Mouse (Mus musculus): ENCODE data around the gene Taf3.

Taf3 gene

DNA sequence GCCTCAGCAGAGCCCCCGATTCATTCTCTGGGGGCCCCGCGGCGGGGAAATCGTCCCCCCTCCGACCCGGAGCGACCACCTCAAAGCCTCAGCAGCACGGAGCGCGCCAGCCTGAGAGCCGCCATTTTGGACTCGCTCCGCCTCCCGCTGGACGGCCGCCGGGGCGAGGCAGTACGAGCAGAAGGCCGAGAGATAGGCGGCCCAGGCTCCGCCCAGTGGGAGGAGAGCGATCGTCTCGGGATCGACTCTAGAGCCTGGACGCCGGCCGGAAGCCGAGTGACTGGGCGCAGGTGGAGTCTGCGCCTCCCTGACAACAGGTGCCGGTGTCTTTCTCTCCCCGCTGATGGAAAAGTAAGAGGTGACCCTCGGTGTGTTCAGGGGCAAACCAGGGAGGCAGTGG, at the start of gene Taf3:
Taf3 (minus strand) TSS at position 136 of the 400 bp plus-strand sequence.
- DNase-seq (ENCODE audit: low spot score) = peak; percentile 89

DNA sequence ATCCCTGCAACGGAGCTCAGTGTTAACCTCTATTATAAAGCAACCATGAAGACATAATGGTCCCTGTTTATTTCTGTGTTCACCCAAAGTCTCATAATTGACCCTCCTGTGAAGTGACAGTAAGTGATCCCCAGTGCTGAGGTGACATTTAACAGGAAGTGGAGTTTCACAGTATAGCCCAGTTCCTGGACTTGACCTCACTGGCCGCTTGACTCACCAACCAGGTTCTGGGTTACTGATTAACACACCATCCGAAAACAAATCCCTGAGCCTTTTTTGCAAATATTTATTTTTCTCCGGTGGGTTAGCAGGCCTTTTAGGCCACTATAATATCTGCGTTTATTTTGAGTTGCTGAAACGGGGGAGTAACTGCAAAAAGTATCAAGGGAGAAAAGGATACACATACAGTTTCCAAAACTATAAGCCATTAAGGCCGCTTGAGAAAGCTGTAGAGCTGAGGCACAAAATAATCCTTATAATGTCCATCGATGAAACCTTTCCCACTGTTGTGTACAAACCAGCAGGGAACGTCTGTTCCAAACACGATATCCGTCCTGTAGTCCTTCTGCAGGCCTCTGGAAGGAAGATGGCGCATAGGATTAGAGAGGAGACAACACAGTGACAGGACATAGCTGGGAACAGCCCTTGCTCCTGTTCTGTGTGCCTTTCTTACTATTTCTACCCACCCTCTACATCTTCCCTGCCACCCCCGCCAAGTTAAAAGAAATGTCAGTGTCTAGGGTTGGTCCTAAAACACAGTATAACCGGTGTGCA, 46.1 kb upstream of the Taf3 start:
- no peak for DNase-seq (ENCODE audit: low spot score)

DNA sequence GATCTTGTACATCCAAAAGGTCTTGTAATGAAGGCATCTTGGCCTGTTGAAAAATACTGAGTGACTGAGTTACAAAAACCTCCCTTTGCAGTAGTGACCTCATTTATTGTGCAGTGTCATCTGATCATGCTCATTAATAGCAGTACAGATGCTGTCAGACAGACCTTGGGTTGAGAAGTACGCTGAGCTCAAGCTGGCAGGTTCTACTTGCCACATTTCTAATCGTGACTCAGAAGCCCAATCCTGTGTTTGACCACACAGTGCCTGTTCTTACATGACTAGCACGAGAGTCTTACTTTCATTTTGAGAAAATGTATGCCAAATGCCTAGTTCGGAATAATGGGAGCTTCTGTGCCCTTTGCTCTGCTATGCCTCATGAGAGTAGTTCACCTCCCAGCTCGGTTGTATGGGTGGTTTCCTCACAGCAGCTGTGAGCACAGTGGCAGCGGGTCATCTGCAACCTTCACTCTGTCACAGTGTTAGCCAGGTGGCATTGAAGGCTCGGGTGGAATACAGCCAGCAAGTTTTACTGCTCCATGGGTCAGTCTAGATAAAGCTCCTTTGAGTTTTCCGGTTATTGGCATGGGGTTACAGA, 39.0 kb upstream of the Taf3 start:
- no peak for DNase-seq (ENCODE audit: low spot score)

DNA sequence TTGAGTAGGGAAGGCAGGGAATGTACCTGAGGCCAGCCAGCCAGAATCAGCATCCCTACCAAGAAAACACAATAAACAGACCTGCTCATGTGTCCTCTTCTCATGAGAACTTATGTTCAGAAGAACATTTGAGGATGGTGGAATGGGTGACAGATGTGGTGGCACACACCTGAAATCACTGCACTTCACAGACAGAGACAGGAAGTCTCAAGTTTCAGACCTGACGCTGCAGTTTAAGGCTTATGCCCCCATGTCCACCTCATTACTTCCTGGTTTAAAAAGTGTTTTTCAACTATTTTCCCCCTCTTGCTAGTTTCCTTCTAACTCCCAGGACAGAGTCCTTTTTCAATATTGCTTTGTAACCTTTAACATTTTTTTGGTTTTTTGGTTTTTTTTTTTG, 34.3 kb upstream of the Taf3 start:
- no peak for DNase-seq (ENCODE audit: low spot score)

DNA sequence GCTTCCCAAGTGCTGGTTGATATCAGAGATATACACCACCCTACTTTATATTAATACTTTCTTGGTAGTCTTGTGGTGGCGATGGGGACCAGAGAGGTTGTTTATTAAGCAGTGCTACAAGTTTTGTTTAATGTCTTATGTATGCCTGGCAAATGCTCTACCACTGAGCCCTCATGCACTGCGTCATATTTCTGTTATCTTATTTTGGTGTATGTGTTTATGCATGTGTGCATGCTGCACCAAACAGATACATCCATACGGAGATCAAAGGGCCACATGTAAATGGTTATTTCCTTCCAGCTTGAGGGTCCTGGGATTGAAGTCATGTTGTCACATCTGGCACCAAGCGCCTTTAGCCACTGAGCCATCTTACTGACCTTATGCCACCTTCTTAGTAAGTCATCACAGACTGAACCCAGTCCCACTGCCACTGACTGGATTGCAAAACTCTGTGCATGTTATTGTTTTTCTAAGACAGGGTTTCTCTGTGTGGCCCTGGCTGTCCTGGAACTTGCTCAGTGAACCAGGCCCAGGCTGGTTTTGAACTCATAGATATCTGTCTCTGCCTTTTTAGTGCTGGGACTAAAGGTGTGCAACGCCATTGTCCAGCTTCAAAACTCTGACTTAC, 33.2 kb upstream of the Taf3 start:
- DNase-seq (ENCODE audit: low spot score) = no peak

DNA sequence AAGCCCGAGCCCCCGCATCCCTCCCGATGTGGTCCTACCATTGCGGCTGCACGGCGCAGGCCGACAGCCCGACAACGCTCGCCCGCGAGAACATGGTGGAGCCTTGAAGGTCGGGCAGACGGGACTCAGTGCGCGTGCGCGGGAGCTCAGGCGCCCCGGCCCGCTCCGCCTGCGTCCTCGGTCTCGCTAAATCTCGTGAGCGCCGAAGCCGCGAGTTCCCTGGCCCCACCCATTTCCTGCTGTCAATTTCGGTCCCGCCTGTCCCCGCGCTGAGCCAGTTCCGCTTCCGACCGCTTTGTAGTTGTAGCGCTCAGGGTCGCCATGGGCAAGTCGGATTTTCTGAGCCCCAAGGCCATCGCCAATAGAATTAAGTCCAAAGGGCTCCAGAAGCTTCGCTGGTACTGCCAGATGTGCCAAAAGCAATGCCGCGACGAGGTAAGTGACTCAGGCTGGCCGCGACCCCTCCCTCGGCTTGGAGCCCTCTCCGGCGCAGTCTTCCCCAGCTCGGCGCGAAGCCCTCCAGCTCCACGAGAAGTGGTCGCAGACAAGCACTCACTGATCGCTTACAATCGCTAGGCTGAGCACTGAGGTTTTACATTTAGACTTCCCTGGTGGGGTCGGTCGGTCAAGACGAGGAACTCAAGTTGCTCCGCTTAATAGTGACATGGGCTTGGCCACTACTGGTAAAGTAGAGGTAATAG, 32.1 kb upstream of the Taf3 start, which contains the start of the genes Atp5c1 and Kin:
Atp5c1 (minus strand) TSS at position 201 of the 701 bp plus-strand sequence.
Kin (plus strand) TSS at position 284 of the 701 bp plus-strand sequence.
- peak; percentile 95 for DNase-seq (ENCODE audit: low spot score)

DNA sequence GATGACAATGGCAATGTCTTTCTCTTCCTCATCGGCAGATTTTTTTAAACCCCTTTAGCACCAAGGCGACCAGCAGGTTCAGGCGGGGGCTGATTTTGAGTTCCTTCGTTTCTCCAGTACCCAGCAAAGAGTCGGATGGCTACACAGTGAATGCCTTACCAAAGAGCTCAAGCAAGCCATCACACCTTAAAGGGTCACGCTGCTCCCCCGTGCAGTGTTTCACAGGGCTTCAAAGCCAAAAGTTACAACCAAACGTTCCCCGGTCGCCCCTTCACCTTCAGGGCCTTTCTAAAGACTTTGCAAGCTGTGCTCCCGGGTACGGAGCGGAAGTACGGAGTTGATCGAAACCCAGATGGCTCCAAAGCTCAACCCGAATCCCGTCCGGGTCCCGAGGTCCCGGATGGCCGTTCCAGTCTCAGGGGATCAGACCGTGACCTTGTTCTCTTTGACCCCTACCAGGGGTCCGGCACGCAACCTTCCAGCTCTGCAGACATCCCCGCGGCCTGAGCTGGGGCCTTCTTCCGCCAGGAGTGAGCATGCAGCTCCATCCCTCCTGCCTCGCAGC, 31.4 kb upstream of the Taf3 start:
- DNase-seq (ENCODE audit: low spot score) = peak; percentile 27

DNA sequence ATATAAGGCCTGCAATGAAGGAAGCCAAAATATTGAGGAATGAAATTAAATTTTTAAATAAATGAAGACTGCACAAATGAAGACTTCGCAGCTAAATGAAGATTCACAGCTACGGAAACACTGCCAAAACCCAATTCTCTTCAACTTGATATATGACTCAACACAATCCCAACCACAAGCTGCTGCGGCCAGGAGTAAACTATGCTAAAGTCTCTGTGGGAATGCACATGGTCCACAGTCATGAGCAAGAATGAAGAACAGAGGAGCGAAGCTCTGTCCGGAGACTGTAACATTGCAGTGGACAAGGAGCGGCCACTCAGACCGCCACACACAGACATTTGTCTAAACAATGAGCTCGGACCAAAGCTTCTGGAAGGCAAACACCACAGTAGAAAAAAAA, 28.3 kb upstream of the Taf3 start:
- no peak for DNase-seq (ENCODE audit: low spot score)

DNA sequence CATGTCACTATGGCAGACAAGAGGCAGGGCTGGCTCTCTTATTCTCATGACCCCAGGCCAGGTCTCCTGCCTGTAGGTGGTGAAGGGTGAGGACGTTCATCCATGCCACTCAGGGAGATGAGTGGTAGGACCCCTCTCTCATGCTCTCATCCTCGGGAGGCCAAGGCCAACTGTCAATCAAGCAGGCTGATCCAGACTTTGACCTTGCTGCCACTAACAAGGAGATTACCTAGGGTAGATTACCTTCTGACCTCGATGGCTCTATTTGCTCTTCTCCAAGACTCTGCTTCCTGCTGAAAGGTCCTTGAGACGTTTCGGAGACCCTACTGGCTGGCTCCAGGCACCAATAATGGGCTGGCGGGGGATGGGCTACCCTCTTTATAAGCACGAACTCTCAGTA, 26.1 kb upstream of the Taf3 start:
- no peak for DNase-seq (ENCODE audit: low spot score)

DNA sequence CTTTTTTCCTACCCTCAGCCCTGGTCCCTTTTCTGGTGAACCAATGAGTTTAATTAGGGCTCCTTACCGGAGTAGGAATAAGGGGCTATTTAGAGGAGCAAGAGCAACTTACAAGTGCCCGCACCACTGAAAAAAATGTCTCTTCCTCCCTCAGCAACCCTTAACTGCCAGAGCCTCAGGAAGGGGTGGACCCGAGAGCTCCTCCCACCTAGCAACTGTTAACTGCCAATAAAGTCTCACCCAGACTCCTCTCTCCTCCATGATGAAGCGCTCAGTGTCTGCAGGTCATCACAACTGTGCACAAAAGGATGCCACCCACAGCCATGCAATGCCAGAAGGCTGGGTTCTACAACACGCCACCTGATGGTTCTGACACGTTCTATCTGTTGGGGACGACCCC, 23.4 kb upstream of the Taf3 start:
- DNase-seq (ENCODE audit: low spot score) = no peak

DNA sequence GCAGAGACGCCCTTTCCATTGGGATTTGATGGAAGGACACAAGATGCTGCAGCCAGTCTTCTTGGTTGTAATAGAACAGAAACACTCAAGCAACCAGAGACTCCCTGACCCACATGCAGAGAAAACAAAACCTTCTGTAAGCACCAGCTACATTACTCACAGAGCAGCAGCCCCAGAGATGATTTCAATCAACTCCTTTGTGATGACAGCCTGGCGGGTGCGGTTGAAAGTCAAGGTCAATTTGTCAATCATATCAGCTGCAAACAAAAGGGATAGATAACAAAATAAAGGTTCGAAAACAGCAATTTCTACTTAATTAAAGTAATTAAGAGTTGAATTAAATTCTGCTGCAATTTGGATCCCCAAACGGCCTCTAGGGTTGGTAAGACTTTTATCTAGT, 10.4 kb upstream of the Taf3 start:
- no peak for DNase-seq (ENCODE audit: low spot score)

DNA sequence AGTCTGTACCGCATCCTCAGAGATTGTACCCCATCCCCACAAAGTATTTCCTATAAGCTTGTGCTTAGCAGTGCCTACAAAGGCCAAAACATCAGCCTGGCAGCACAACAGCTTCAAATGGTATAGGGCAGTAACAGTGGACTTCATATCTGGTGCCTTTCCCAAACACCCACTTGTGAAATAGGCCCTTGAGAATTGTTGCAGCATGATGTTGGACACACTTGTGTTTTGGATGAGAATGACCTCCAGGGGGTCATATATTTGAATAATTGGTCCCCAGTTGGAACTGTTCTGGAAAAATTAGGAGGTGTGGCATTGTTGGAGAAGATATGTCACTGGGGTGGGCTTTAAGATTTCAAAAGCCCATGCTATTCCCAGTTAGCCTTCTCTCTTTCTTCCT, 3.6 kb upstream of the Taf3 start:
- no peak for DNase-seq (ENCODE audit: low spot score)

DNA sequence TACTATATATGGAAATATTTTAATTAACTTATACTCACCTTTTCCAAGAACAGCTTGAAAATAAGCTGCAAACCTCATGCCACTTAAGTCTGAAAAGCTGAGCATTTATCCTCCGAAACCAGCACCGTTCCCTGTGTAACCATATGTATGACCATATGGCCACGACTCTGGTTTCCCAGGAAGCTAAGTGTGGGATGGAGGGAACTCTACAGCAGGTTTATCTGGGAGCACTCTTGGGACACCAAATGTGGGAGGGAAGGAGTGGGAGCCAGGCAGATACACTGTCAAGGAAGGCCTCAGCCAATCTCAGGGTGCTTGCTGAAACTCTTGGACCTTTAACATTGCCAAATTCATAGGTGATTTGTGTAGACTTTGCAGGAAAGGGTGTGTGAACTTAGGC, 2.5 kb upstream of the Taf3 start:
- DNase-seq (ENCODE audit: low spot score) = no peak

DNA sequence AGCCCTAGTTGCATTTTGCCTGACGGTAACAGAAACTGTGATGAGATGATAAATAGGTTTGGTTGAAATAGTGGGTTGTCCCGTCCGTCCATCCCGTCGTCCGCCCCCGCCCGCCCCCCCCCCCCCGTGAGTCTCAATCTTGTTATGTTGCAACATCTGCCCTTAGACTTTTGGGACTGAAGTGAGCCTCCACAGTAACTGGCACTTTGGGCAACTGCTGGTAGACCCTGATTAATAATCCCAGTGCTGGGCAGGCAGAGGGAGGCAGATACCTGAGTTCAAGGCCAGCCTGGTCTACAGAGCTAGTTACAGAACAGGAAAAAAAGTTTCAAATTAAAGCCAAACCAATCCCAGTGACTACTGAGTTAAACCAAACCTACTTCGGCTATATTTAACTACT, 1.1 kb upstream of the Taf3 start:
- no peak for DNase-seq (ENCODE audit: low spot score)

DNA sequence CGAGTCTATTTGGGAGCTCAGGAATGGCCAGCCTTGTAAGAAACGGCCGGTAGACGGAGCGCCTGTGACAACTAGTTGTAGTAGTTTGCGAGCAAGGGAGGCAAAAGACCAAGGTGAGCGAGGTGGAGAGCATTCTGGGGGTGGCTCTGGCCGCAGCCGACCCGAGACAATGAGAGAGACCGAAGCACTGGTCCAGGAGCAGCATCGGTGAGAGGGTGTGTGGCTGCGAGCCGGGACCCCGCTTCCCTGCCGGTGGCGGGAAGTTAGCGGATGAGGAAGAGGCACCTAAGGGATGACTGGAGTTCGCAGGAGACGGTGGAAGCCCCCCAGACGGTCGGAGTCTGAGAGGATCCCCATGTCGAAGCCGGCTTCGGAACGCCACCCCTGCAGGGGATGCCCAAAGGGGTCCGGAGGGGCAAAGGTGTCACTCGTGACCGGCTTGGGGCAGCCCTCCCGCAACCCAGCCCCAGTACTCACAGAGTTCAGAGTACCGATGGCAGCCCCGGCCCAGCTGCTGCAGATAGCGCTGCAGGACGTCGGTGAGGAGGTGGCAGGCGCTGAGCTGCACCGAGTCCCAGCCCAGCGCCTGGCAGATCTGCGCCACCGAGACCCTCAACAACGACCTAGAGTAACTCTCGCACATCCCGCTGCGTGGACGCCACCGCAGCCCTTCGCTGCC, 499 bp downstream of the Taf3 start:
- DNase-seq (ENCODE audit: low spot score) = peak; percentile 36

DNA sequence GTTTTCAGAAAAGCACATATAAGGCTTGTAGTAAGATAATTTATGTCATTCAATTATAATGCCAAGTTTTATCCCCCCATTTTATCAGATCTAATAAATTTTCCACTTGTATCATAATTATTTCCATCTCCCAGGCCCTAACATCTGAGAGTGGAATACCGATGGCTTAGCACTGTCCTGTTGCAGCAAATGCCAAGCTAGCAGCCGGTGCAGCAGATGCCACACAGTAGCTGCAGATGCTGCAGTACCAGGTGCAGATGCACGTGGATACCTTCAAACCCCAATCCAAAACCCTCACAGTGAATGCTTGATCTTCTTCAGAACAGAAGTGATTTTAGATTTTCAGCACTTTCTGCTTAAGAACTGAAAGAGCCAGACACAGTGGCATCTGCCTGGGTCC, 13.4 kb downstream of the Taf3 start:
- DNase-seq (ENCODE audit: low spot score) = no peak

DNA sequence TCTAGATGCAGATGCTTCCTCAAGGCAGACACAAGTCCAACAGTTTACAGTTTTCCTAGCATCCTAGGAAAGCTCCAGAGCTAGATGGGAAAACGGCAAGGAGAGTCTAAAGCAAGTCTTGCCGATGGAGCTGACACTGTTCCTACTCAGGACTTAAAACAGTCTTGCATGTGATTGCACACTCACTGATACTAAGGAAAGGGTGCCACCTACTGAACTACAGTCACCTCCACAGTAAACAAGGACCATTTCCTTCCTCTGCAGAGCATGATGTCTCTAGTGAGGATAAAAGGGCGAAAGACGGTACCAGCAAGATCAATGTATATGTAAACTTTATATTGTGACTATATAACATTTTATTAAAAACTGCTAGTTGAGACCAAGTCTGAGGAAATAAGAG, 14.7 kb downstream of the Taf3 start:
- DNase-seq (ENCODE audit: low spot score) = peak; percentile 16

DNA sequence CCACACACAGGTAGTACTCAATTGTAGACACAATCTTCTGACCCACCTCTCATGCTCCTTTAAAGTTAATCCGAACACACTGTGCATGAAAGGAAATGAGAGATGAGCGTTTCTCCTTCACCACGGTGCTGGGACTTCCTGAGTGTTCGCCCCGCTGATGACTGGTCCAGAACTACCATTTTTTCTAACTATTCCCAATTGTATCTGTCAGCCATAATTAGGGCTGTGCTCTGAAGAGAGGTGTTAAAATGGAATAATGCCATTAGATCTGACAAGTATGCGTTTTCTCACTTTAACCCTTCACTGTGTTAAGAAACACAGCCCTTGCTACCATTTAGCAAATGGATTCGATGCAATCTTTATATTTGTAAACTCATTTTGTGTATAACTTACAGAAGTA, 18.6 kb downstream of the Taf3 start:
- no peak for DNase-seq (ENCODE audit: low spot score)

DNA sequence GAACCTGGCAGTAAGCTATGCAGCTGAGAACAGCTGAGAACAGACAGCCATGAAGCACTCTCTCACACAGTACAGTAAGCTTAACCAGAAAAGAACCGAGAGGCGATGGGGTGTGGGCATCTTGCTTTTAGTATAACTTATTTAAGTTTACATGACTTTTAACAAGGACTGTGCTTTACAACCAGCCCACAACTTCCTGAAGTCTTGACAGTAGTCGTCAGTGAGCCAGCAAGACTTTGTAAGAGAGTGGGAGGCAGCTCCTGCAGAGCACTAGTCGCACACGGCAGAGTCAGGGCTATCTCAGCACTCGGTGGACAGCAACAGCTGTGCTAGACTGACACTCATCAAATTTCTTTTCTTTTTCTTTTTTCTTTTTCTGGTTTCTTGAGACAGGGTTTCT, 24.1 kb downstream of the Taf3 start:
- no peak for DNase-seq (ENCODE audit: low spot score)

DNA sequence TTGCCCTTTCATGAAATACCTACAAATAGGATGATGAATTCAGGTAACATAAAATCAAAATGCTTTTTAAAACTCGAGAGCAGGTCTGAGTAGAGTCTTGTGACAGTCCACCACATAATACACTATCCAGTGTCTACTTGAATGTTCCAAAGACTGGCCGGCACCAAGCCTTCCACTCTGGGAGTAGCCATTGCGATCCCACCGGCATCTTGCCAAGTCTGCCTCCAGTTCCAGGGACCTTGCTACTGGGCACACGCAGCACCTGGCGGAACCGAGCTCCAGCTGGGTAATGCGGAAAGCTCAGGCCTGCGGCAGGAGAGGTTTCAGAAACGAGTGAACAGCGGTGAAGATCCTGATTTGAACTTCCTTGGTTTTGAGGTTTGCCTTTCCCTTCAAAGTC, 27.1 kb downstream of the Taf3 start:
- no peak for DNase-seq (ENCODE audit: low spot score)

DNA sequence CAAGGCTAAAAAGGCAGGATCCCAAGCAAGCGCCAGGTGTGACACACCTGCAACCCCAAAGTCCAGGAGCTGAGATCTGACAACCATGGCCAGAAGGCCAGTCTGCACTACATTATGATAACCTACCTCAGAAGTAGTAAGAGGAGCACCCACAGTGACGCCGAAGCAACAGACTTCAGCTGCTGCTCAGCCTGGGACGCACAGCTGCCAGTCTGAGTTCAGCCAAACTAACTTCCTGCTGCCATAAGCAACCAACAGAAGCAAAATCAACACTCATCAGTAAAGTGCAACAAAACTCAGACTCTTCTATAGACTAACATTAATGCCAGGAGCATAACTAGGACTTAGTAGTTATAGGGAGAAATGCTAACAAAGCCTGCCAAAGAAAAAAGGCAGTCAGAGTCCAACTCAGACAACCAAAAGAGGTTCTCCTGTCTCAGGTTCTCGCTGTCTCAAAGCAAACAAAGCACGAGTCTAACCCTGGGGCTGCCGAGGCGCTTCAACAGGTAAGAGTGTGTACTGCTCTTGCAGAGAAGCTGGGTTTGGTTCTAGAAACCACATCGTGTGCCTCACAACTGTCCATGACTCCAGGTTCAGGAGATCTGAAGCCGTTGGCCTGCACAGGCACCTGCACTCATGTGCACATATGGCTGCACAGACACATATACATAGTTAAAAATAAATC, 33.3 kb downstream of the Taf3 start:
- no peak for DNase-seq (ENCODE audit: low spot score)
